ENCODE assay signal across 23 mouse cellular contexts in genomic region chr4:133485691-133486425, GRCm38 (mm10). TPM values are rescaled to one million over a fixed set of nuclear protein-coding genes. Genes with fewer than 3 reads are reported as not detected.
A peak's percentile ranks its signal among the peaks of the same experiment; 100 is the strongest.
DNase-seq lines count a peak whose midpoint lies in the region; TF ChIP-seq lines count a peak whose summit lies in the region.
"Had no signal": no experiment of that assay in that cellular context is flagged by ENCODE, and none has a peak within 500 bp of the region (broad histone marks: within the 10 kb centered on the region; RNA-seq: fewer than 3 reads in every experiment).

No protein-coding gene starts in this region.

- peaks cover 6 to 47% of the 10 kb centered on the region in 2 experiments for H3K4me1 ChIP-seq in ES-E14 (ENCODE audit: control insufficient read depth in 2 of 2, insufficient read depth in 2 of 2, low read length in 2 of 2, poor library complexity in 1 of 2)

- no peaks in the 10 kb centered on the region for H3K9me3 ChIP-seq in ES-E14 (ENCODE audit: control insufficient read depth, insufficient read depth, low read depth, low read length)
- H3K9me3 ChIP-seq: embryonic facial prominence, embryonic 10.5 days; forebrain, embryonic 13.5 days; heart, embryonic 12.5 days; hindbrain, embryonic 10.5 days; intestine, embryonic 15.5 days had no signal

- no peaks in the 10 kb centered on the region for H3K36me3 ChIP-seq in ES-E14 (ENCODE audit: control insufficient read depth, insufficient read depth, low read length, poor library complexity, severe bottlenecking)
- H3K36me3 ChIP-seq: embryonic facial prominence, embryonic 10.5 days; heart, embryonic 12.5 days; hindbrain, embryonic 10.5 days; intestine, embryonic 15.5 days had no signal

- intact Hi-C loops in gastrocnemius, postnatal 14 days (cut with DNase I; ENCODE audit: low total_unique reads) = no loop called here

- peak overlapping the region; percentile 5 to 50; a peak in 3 of 4 replicates for H3K4me3 ChIP-seq in ES-E14 (ENCODE audit: insufficient read depth in 1 of 2, low read depth in 1 of 2, low read length in 2 of 2, poor library complexity in 1 of 2, severe bottlenecking in 1 of 2)
- H3K4me3 ChIP-seq: embryonic facial prominence, embryonic 10.5 days; forebrain, embryonic 13.5 days; heart, adult 2 months; heart, embryonic 12.5 days; hindbrain, embryonic 10.5 days; intestine, embryonic 15.5 days had no signal

- no peak overlapping the region for H3K27ac ChIP-seq in ES-E14 (ENCODE audit: insufficient read depth, low read depth, low read length, poor library complexity, severe bottlenecking)
- H3K27ac ChIP-seq: embryonic facial prominence, embryonic 10.5 days; forebrain, embryonic 13.5 days; heart, adult 2 months; hindbrain, embryonic 10.5 days; hindbrain, embryonic 14.5 days; intestine, embryonic 15.5 days had no signal

- peak; percentile 35 for DNase-seq in cerebellum, adult 9-11 months
- DNase-seq in cerebellum, postnatal 4 days (ENCODE audit: low spot score in 2 of 2) = no peak
- DNase-seq in 3T3-L1 (ENCODE audit: low read depth, low spot score) = peak; percentile 51
- no peak for DNase-seq in ES-E14 (ENCODE audit: low read depth, low spot score)
- peak; percentile 40 for DNase-seq in ZHBTc4 (ENCODE audit: low read depth, low spot score)
- DNase-seq in adipocyte (ENCODE audit: low spot score) = no peak
- DNase-seq in gastrocnemius, postnatal 14 days = no peak
- DNase-seq: adrenal gland, postnatal 14 days; cerebellum, adult 11-12 months; cerebellum, postnatal 25 days; forebrain, postnatal 0 days; gastrocnemius, postnatal 36 days; heart, adult 2 months; kidney, adult 18-20 months had no signal

- no peak overlapping the region; the same call in 1 of the 2 replicates for H3K9ac ChIP-seq in ES-E14 (ENCODE audit: insufficient read depth, low read depth, low read length, poor library complexity, severe bottlenecking)
- H3K9ac ChIP-seq: forebrain, embryonic 13.5 days; forebrain, postnatal 0 days; heart, embryonic 12.5 days; hindbrain, embryonic 14.5 days; intestine, embryonic 15.5 days had no signal

- in situ Hi-C loops in ES-E14 (cut with MboI; ENCODE audit: low sequenced_read_pairs in 2 of 2, unreplicated experiment in 2 of 2) = no loop called here

TF ChIP-seq in ES-E14, 5 proteins besides CTCF, POLR2A, EP300 and RAD21:
- TF ChIP-seq CHD2 (IDR thresholded peaks at IDR 0.05; ENCODE audit: low read depth, low read length) (no peak), ZNF384 (IDR thresholded peaks at IDR 0.05; ENCODE audit: low read depth, low read length) (no peak), ZC3H11A (IDR thresholded peaks at IDR 0.05; ENCODE audit: borderline replicate concordance, low read depth, low read length) (no peak), MAFK (IDR thresholded peaks at IDR 0.05; ENCODE audit: insufficient read depth, low read depth, low read length) (no peak), HCFC1 (IDR thresholded peaks at IDR 0.05; ENCODE audit: borderline replicate concordance, insufficient read depth, low read length) (no peak)

RNA-seq across cellular contexts. Expression of gene Tent5b, which starts 5.9 kb away (rescaled TPM):
- total RNA-seq in ES-E14 (2012; rRNA removed) = 7.5 and 8.5 TPM in 2 replicates
- total RNA-seq in gastrocnemius, postnatal 14 days (2021) = 1 to 10 TPM in 1 of 2 experiments, under 1 TPM in 1; 0.21 to 1.0 TPM
- total RNA-seq: CH12.LX had no signal

RNA-seq across cellular contexts. Expression of gene Trnp1, which starts 12.5 kb away (rescaled TPM):
- 0.90 and 0.94 TPM in 2 replicates for total RNA-seq in ES-E14 (2012; rRNA removed)
- total RNA-seq in gastrocnemius, postnatal 14 days (2021) = 1 to 10 TPM; 1.1 to 1.7 TPM
- total RNA-seq: CH12.LX had no signal

RNA-seq across cellular contexts. Expression of gene Kdf1, which starts 32.9 kb away (rescaled TPM):
- total RNA-seq in ES-E14 (2012; rRNA removed) = 3.4 and 4.1 TPM in 2 replicates
- not detected for total RNA-seq in gastrocnemius, postnatal 14 days (2021)
- total RNA-seq: CH12.LX; forebrain, postnatal 0 days; gastrocnemius, adult 18-20 months; gastrocnemius, postnatal 36 days; heart, adult 2 months; heart, postnatal 25 days had no signal

RNA-seq across cellular contexts. Expression of gene Nudc, which starts 59.9 kb away (rescaled TPM):
- total RNA-seq in ES-E14 (2012; rRNA removed) = 340 and 358 TPM in 2 replicates
- total RNA-seq in gastrocnemius, postnatal 14 days (2021) = 10 to 100 TPM; 49.4 to 51.3 TPM

Comparison
In these comparisons a context has a peak if more than half of its experiments do, and no peak if none do; other contexts are left out.
1. DNase-seq: peak in cerebellum, adult 9-11 months (single experiment), 3T3-L1 (single experiment) and ZHBTc4 (single experiment); none in cerebellum, postnatal 4 days (0 of 2), ES-E14 (single experiment), adipocyte (single experiment) and gastrocnemius, postnatal 14 days (single experiment).